Mouse (Mus musculus) erythroblast, embryonic 14.5 days (primary cell): ENCODE measurements at regions not wholly inside any gene's neighbourhood (a gene's known extent, or its start where the extent isn't known, plus 50 kb on each side); places are given as distances from the start of the nearest gene placed in this dataset.

Experiments used
- H3K27me3 ChIP-seq: 2 replicates; pipeline ENCODE4 v1.6.1; 2012; ENCODE audit warnings: inconsistent platforms; ENCODE audit not compliant: control insufficient read depth
- H3K36me3 ChIP-seq: 2 replicates; pipeline ENCODE4 v1.6.1; 2012; ENCODE audit warnings: mild to moderate bottlenecking, inconsistent platforms; ENCODE audit not compliant: control insufficient read depth
- H3K4me1 ChIP-seq: 2 replicates; pipeline ENCODE4 v1.6.1; 2012; ENCODE audit warnings: inconsistent platforms; ENCODE audit not compliant: control insufficient read depth
- H3K4me3 ChIP-seq: replicated peaks from 2 replicates; pipeline ENCODE3; 2012; ENCODE audit warnings: moderate library complexity, mild to moderate bottlenecking, inconsistent platforms
- H3K9me3 ChIP-seq: 2 replicates; pipeline ENCODE4 v1.6.1; 2012; ENCODE audit warnings: low read length, inconsistent platforms, mixed read lengths; ENCODE audit not compliant: control insufficient read depth
- GATA1 ChIP-seq: IDR thresholded peaks from 2 replicates; pipeline ENCODE4 v1.6.1; 2012; ENCODE audit warnings: low read length, inconsistent platforms, mixed read lengths
- TAL1 ChIP-seq: IDR thresholded peaks from 3 replicates; pipeline ENCODE4 v1.6.1; 2012; ENCODE audit warnings: low read length, inconsistent platforms, mixed read lengths

DNA sequence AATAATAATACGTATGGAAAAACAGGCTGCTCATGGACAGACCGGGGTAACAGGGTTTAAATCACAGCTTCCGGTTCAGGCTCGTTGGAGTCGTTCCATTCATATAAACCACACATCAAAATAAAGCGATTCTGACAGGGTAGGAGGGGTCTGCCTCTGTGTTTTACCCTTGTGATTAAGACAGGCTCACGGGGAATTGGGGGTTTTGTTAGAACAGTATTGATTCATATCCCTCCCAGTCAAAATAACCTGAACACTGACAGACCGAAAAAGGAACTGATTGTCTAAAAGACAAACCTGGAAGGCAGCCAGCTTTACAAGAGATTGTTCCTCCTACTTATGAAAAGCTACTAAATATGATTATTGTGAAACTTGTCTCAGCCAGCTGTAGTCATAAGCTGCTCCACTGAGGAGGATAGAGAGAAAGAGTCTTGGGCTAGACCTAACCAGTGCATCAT is 174.5 kb downstream of the Setd4 start:
- no peak overlapping the region for H3K4me3 ChIP-seq
- H3K27me3 ChIP-seq: no peaks in the 10 kb centered on the region; the same call in 1 of the 2 replicates
- H3K4me1 ChIP-seq: peaks cover 3% of the 10 kb centered on the region
- no peaks in the 10 kb centered on the region for H3K9me3 ChIP-seq
- no peaks in the 10 kb centered on the region for H3K36me3 ChIP-seq
- TF ChIP-seq TAL1: no peak
- TF ChIP-seq GATA1: no peak

DNA sequence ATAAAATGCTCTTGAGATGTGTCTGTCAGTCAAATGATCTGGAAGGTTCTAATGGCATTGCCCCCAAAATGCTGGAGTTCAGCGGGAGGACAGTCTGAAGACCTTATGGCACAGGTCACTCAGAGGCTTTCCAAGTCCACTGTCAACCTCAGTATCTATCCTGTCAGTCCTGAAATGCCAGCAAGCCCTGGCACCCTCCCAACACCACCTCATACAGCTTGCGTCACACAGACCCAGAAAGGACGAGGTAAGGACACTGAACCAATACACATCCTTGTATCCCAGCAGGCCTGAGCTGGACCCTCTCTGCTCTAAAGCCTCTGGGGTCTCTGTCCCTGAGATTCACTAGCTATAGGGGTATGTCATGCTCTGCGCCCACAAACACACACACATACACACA is 176.6 kb downstream of the Setd4 start:
- Histone ChIP-seq H3K9me3 (no peaks in the 10 kb centered on the region), H3K4me1 (peaks cover 18% of the 10 kb centered on the region), H3K4me3 (no peak overlapping the region), H3K27me3 (peaks cover 5% of the 10 kb centered on the region; the same call in 1 of the 2 replicates), H3K36me3 (no peaks in the 10 kb centered on the region)
- TF ChIP-seq TAL1: no peak
- TF ChIP-seq GATA1: no peak

DNA sequence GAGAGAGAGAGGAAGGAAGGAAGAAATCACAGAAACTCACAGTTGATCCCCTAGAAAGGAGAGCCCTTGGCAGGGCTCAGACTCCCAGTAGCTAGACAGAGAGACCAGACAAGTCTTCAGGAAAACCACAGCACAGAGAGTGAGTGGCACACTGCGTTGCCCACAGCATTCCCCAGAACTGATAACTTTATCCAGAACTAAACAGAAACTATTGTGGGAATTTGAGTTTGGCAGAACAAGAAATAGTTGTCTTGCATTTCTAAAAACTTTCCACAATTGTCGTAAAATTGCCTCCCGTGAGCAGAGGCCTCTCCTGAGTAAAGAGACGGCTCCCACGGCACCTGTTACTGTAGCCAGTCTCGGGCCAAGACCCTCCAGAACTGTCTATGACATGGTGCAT is 178.1 kb downstream of the Setd4 start:
- H3K27me3 ChIP-seq: peaks cover 5% of the 10 kb centered on the region; the same call in 1 of the 2 replicates
- H3K4me3 ChIP-seq: no peak overlapping the region
- no peaks in the 10 kb centered on the region for H3K9me3 ChIP-seq
- TF ChIP-seq TAL1 (no peak), GATA1 (no peak)
- peaks cover 29% of the 10 kb centered on the region for H3K4me1 ChIP-seq
- H3K36me3 ChIP-seq: no peaks in the 10 kb centered on the region

DNA sequence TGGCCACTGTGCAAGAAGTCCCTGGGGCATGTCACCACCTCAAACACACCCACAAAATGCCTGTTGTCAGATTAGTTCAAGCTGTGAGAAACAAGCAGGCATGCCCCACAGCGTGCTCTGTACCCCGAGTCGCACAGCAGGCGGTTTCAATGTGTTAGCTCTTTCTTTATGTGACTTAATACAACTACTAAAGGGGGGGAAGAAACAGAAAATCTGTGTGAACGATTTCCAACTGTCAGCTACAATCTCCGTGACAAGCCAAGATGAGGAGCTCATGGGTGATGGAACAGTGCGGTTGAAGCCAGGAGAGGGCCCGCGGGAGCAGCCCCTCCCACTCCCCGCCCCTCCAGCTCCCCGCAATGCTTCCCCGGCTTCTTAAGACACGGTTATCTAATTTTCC is 180.7 kb downstream of the Setd4 start:
- TF ChIP-seq TAL1 (no peak), GATA1 (no peak)
- Histone ChIP-seq H3K4me3 (peak overlapping the region; percentile 37), H3K27me3 (peaks cover 5% of the 10 kb centered on the region; the same call in 1 of the 2 replicates), H3K9me3 (no peaks in the 10 kb centered on the region), H3K36me3 (no peaks in the 10 kb centered on the region; the same call in 1 of the 2 replicates), H3K4me1 (peaks cover 48% of the 10 kb centered on the region)

DNA sequence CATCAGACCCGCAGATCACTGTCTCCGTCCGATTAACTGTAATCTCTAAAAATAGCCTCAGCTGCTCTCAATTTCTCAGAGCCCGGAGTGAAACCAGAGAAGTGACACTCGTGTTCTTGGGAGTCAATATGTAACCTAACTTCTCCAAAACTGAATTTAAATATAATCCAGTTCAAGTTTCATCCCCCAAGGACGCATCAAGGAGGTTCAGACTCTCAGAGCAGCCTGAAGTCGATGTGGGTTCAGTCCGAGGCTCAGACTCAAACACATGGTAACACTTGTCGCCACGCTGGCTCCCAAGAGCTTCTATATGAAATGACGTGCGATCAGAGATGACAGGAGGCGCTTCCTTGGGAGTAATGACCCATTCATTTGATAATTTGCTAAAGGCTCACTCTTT is 181.6 kb downstream of the Setd4 start:
- no peaks in the 10 kb centered on the region for H3K9me3 ChIP-seq
- peaks cover 58% of the 10 kb centered on the region for H3K4me1 ChIP-seq
- H3K4me3 ChIP-seq: no peak overlapping the region
- no peaks in the 10 kb centered on the region; the same call in 1 of the 2 replicates for H3K36me3 ChIP-seq
- TF ChIP-seq TAL1 (no peak), GATA1 (no peak)
- peaks cover 5% of the 10 kb centered on the region; the same call in 1 of the 2 replicates for H3K27me3 ChIP-seq

DNA sequence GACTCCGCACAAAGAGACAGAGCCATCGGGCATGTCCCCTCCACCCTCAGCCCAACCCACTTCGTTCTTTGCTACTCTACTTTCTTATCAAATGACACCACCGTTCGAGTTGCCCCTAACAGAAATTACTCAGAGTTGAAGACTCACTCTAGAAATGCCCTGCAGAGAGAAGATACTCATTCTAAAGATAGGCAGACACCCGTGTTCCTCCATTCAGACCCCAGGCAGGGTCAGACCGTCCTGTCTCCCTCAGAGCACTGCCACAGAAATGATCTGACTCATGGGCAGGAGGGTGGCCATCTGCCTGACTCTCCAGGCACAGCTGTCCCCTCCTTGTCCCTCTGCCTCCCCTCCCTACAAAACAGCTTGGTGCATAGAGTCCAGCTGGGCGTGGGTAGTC is 185.6 kb downstream of the Setd4 start:
- H3K36me3 ChIP-seq: no peaks in the 10 kb centered on the region; the same call in 1 of the 2 replicates
- H3K27me3 ChIP-seq: peaks cover 5% of the 10 kb centered on the region; the same call in 1 of the 2 replicates
- no peaks in the 10 kb centered on the region for H3K9me3 ChIP-seq
- peak overlapping the region; percentile 15 for H3K4me3 ChIP-seq
- peak; percentile 51; the same call in 1 of the 2 replicates for TF ChIP-seq GATA1
- peak; percentile 69 for TF ChIP-seq TAL1
- H3K4me1 ChIP-seq: peaks cover 66% of the 10 kb centered on the region

DNA sequence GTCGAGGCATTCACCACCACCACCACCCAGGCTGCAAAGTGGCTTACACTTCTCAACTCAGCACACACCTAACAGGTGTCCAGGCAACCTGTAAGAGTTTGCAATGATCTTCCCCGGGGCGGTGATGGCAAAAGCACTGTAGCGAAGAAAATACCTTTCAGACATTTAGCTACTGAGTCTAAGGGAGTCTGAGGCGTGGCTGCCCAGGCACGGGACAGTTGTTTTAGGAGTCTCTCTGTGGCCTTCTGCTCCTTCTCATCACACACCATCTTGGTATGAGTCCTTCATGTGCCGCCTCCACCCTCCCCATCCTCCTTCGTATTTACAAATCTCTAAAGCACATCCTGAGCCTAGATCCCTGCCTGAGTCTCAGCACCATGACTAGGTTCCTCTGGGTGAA is 186.0 kb downstream of the Setd4 start:
- peaks cover 61% of the 10 kb centered on the region for H3K4me1 ChIP-seq
- H3K36me3 ChIP-seq: no peaks in the 10 kb centered on the region; the same call in 1 of the 2 replicates
- peak overlapping the region; percentile 15 for H3K4me3 ChIP-seq
- no peaks in the 10 kb centered on the region for H3K9me3 ChIP-seq
- TF ChIP-seq TAL1 (no peak), GATA1 (no peak)
- H3K27me3 ChIP-seq: peaks cover 1% of the 10 kb centered on the region; the same call in 1 of the 2 replicates

DNA sequence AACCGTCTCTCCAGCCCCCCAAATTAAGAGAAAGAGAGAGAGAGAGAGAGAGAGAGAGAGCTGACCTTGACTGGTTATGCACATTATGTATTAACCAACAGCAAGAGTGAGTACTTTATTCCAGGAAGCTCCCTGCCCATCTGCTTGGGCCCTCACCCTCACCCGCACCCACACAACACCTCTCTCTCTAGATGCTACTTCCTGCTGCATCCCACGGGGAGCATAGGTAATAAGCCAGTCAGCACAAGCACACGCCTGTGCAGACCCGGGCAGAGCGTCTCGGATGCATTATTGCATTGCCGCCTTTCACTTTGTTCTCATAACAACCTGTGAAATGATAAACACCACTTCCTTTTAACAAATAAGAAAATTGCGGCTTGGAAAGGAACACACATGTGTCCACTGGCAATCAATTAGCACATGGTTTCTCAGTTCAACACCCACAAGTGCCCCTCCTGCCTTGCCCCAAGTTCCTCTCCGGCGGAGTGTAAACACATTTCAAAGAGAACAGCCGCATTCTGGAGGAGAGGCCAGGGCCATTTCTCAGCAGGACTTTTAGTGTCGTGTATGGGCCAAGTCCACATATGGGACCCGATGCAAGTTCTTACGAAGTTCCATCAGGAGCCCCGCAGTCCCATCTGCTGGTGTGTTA is 211.7 kb downstream of the Setd4 start:
- H3K4me3 ChIP-seq: no peak overlapping the region
- H3K9me3 ChIP-seq: no peaks in the 10 kb centered on the region
- H3K27me3 ChIP-seq: peaks cover 23% of the 10 kb centered on the region
- H3K36me3 ChIP-seq: no peaks in the 10 kb centered on the region
- H3K4me1 ChIP-seq: no peaks in the 10 kb centered on the region
- TF ChIP-seq GATA1 (no peak), TAL1 (no peak)

DNA sequence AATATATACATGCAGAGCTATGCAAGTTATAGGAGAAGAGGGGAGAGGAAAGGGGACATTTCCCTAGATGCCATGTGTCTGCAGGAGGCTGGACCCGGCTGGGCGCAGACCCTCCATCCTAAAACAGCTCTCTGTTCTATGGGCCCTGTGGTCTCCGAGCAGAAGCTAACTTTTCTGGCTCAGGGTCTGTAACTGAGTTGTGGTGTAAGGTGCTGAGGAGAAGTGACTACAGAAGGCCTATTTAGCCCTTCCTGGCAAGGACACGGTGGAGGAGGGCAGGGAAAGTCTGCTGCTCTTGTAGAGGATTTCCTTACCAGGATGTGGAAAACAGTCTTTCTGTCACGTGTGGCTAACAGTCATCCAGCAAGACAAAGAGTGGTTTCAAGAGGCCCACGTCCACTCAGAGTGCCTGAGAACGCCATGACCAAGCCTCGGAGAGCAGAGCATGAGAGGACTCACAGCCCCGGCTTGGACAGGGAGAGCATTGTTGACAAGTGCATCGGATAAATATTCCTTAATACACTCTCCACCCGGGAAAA is 216.2 kb downstream of the Setd4 start:
- H3K4me3 ChIP-seq: no peak overlapping the region
- H3K27me3 ChIP-seq: peaks cover 13% of the 10 kb centered on the region
- H3K9me3 ChIP-seq: no peaks in the 10 kb centered on the region
- H3K36me3 ChIP-seq: no peaks in the 10 kb centered on the region
- TF ChIP-seq TAL1: no peak
- H3K4me1 ChIP-seq: no peaks in the 10 kb centered on the region
